Mouse (Mus musculus) bone marrow, adult 2 months (tissue): ENCODE measurements at regions not wholly inside any gene's neighbourhood (a gene's known extent, or its start where the extent isn't known, plus 50 kb on each side); places are given as distances from the start of the nearest gene placed in this dataset.

Source experiments
- H3K27ac ChIP-seq: fragments of 200-500 bp; 2 replicates; pipeline ENCODE4 v1.5.1; 2012; ENCODE audit warnings: low read depth, mild to moderate bottlenecking, control low read depth, inconsistent platforms, low read length; ENCODE audit not compliant: control insufficient read depth, poor library complexity, insufficient read depth
- H3K4me1 ChIP-seq: fragments of 200-500 bp; 2 replicates; pipeline ENCODE4 v1.6.1; 2011; ENCODE audit warnings: low read length; ENCODE audit not compliant: control insufficient read depth, insufficient read depth
- H3K4me3 ChIP-seq: fragments of 200-500 bp; replicated peaks from 2 replicates; pipeline ENCODE3; 2011; ENCODE audit warnings: mild to moderate bottlenecking, low read depth, low read length, control low read depth; ENCODE audit not compliant: control insufficient read depth
- CTCF ChIP-seq: fragments of 200-500 bp; IDR thresholded peaks from 2 replicates; pipeline ENCODE4 v1.5.1; 2011; ENCODE audit warnings: low read length, control low read depth; ENCODE audit not compliant: control insufficient read depth, insufficient read depth
- POLR2A ChIP-seq: fragments of 200-500 bp; IDR thresholded peaks from 2 replicates; pipeline ENCODE4 v1.6.1; 2011; ENCODE audit warnings: low read depth, mild to moderate bottlenecking, control low read depth, low read length, borderline replicate concordance; ENCODE audit not compliant: control insufficient read depth
- WGBS: fragments of 180-500 bp; shearing (Covaris S2); methylation state at CpG from one replicate; pipeline ENCODE4 v1.1.7; 2018; 5-methylcytosine and 5-hydroxymethylcytosine counted together

- no peak overlapping the region for H3K4me3 ChIP-seq
- no peaks in the 10 kb centered on the region; the same call in 1 of the 2 replicates for H3K4me1 ChIP-seq
- no peak overlapping the region for H3K27ac ChIP-seq
- no peak for TF ChIP-seq CTCF
- TF ChIP-seq POLR2A, result no peak
These were observed 104.3 kb downstream of the Ccdc71l start for GRCm38 (mm10) chr12:32482777-32483176.

- no peaks in the 10 kb centered on the region; the same call in 1 of the 2 replicates for H3K4me1 ChIP-seq
- TF ChIP-seq POLR2A (no peak), CTCF (no peak)
- 21% methylated on average over 4 of the region's 4 CpGs for WGBS
- H3K4me3 ChIP-seq, result no peak overlapping the region
- H3K27ac ChIP-seq, result no peak overlapping the region
These were observed 107.7 kb downstream of the Ccdc71l start for GRCm38 (mm10) chr12:32486246-32486645.

GRCm38 (mm10) chr12:32486729-32487128 lies 108.2 kb downstream of the Ccdc71l start:
- H3K4me3 ChIP-seq, result no peak overlapping the region
- WGBS, result 2% methylated on average over 2 of the region's 2 CpGs
- TF ChIP-seq POLR2A, result no peak
- no peak for TF ChIP-seq CTCF
- H3K4me1 ChIP-seq, result no peaks in the 10 kb centered on the region; the same call in 1 of the 2 replicates
- H3K27ac ChIP-seq, result no peak overlapping the region

GRCm38 (mm10) chr12:32487883-32488577 lies 109.5 kb downstream of the Ccdc71l start:
- no peak overlapping the region for H3K4me3 ChIP-seq
- WGBS, result 65% methylated on average over 3 of the region's 3 CpGs
- H3K4me1 ChIP-seq, result no peaks in the 10 kb centered on the region; the same call in 1 of the 2 replicates
- no peak for TF ChIP-seq CTCF
- no peak for TF ChIP-seq POLR2A
- no peak overlapping the region for H3K27ac ChIP-seq

GRCm38 (mm10) chr12:32488578-32488892 lies 110.0 kb downstream of the Ccdc71l start:
- TF ChIP-seq CTCF (no peak), POLR2A (no peak)
- Histone ChIP-seq H3K4me1 (no peaks in the 10 kb centered on the region; the same call in 1 of the 2 replicates), H3K4me3 (no peak overlapping the region), H3K27ac (no peak overlapping the region)
- 76% methylated on average over 1 of the region's 1 CpGs for WGBS

- Histone ChIP-seq H3K4me1 (no peaks in the 10 kb centered on the region; the same call in 1 of the 2 replicates), H3K27ac (no peak overlapping the region), H3K4me3 (no peak overlapping the region)
- no peak for TF ChIP-seq POLR2A
- TF ChIP-seq CTCF, result no peak
These were observed 111.1 kb downstream of the Ccdc71l start for GRCm38 (mm10) chr12:32489415-32490139.

GRCm38 (mm10) chr12:32504196-32504595 lies 125.7 kb downstream of the Ccdc71l start:
- H3K27ac ChIP-seq, result no peak overlapping the region
- 70% methylated on average over 3 of the region's 3 CpGs for WGBS
- TF ChIP-seq CTCF, result no peak
- no peak for TF ChIP-seq POLR2A
- H3K4me1 ChIP-seq, result no peaks in the 10 kb centered on the region
- no peak overlapping the region for H3K4me3 ChIP-seq

GRCm38 (mm10) chr12:32508671-32509070 lies 130.2 kb downstream of the Ccdc71l start:
- H3K27ac ChIP-seq, result no peak overlapping the region
- no peak overlapping the region for H3K4me3 ChIP-seq
- H3K4me1 ChIP-seq, result no peaks in the 10 kb centered on the region
- WGBS, result 75% methylated on average over 1 of the region's 1 CpGs
- TF ChIP-seq POLR2A (no peak), CTCF (no peak)

- Histone ChIP-seq H3K27ac (no peak overlapping the region), H3K4me3 (no peak overlapping the region), H3K4me1 (no peaks in the 10 kb centered on the region)
- WGBS, result 62% methylated on average over 1 of the region's 1 CpGs
- TF ChIP-seq POLR2A, result no peak
- TF ChIP-seq CTCF, result no peak
These were observed 147.1 kb downstream of the Ccdc71l start for GRCm38 (mm10) chr12:32525586-32525985.
